Mouse (Mus musculus): Measurements from ENCODE around the gene Fyn. TPM values are rescaled to one million over a fixed set of nuclear protein-coding genes. Genes with fewer than 3 reads are reported as not detected.

The Fyn gene
- polyA plus RNA-seq, 1 experiment: 107 TPM

DNA sequence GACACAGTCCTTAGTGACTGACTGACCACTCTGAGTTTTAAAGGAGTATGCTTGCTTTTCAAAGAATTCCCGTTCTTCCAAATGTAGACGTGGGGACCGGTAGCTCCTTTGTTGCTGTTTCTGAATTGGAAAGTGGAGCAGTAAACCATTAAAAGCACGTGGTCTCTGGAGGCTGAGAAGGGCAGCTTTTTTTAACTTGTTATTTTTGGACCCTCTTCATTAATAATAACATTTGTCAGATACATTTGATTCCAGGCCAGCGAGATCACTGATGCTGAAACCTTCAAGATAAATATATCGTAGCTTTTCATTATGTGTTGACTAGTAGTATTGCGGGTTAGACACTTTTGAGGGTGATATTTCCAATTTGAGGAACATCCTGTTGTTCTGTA, 38.1 kb downstream of the Fyn start:
- TF ChIP-seq CTCF (IDR thresholded peaks at IDR 0.05; ENCODE audit: extremely low read depth, insufficient read depth, low read length) (no peak), POLR2A (IDR thresholded peaks at IDR 0.05; ENCODE audit: extremely low read depth, insufficient read depth, low read length) (no peak)
- Histone ChIP-seq H3K4me1 (ENCODE audit: control insufficient read depth, insufficient read depth, low read length) (peaks cover 11% of the 10 kb centered on the region; the same call in 1 of the 2 replicates), H3K4me3 (ENCODE audit: insufficient read depth, low read length) (no peak overlapping the region), H3K27ac (ENCODE audit: insufficient read depth, low read length) (no peak overlapping the region)

DNA sequence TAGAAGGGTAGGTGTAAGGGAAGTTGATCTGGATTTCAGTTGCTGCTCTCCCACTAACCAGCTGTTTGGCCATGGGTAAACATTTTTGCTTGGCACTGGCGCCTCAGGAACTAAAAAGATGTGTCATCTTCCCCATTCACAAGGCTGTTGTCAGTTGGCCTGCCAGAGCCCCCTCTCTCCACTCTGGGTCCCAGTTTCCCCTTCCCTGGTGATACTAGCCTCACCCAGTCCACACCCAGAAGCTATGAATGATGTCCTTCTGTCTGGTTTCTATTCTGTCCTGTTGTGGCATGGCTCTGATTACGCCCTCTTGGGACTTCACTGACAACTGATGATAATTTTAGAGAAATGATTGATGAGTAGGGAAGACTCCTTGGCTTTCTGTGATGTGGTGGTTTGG, 38.9 kb downstream of the Fyn start:
- Histone ChIP-seq H3K4me3 (ENCODE audit: insufficient read depth, low read length) (no peak overlapping the region), H3K27ac (ENCODE audit: insufficient read depth, low read length) (no peak overlapping the region), H3K4me1 (ENCODE audit: control insufficient read depth, insufficient read depth, low read length) (peaks cover 14% of the 10 kb centered on the region; the same call in 1 of the 2 replicates)
- no peak for TF ChIP-seq POLR2A (IDR thresholded peaks at IDR 0.05; ENCODE audit: extremely low read depth, insufficient read depth, low read length)
- TF ChIP-seq CTCF (IDR thresholded peaks at IDR 0.05; ENCODE audit: extremely low read depth, insufficient read depth, low read length): no peak

DNA sequence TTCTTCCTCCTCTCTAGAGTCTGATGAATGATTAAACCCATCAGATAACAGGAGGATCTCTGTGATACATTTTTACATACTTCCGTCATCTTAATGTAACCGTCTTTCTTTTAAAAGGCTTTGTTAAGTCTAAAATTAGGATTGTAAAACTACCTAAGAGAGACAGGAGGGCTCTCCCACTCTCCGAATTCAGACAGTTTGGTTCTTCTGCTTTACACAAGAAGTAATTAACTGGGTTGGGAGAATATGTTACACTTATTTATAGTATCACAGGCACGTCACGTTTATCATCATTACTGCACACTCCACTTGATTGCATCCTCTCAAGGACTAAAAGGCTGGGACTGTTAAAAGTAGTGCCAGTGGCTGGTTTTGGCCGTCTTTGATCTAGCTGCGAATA, 40.9 kb downstream of the Fyn start:
- TF ChIP-seq POLR2A (IDR thresholded peaks at IDR 0.05; ENCODE audit: extremely low read depth, insufficient read depth, low read length) (no peak), CTCF (IDR thresholded peaks at IDR 0.05; ENCODE audit: extremely low read depth, insufficient read depth, low read length) (no peak)
- H3K4me3 ChIP-seq (ENCODE audit: insufficient read depth, low read length): no peak overlapping the region
- H3K4me1 ChIP-seq (ENCODE audit: control insufficient read depth, insufficient read depth, low read length): peaks cover 11% of the 10 kb centered on the region; the same call in 1 of the 2 replicates
- no peak overlapping the region for H3K27ac ChIP-seq (ENCODE audit: insufficient read depth, low read length)

DNA sequence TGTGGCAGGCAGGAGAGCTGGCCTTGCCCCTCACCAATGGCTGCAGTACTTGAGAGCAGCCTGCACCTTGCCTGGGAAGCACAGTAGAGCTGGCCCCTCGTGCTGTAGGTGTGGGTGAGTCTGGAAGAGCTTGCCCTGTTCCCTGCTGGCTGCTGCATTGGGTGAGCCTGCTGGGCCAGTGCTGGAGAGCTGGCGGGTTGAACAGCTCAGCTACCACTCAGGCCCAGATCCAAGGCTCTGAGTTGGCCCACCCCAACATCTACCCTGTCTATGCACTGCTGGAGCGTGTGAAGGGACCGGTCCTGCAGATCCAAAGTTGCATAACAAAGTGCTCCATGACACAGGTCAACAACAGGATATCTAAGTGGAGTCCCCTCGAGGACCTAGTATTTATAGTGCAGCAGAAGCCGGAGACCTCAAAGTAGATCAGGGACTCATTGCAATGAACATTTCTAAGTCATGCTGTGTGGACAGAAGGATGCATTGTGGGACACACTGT, 41.5 kb downstream of the Fyn start:
- H3K4me3 ChIP-seq (ENCODE audit: insufficient read depth, low read length): no peak overlapping the region
- no peak overlapping the region for H3K27ac ChIP-seq (ENCODE audit: insufficient read depth, low read length)
- TF ChIP-seq CTCF (IDR thresholded peaks at IDR 0.05; ENCODE audit: extremely low read depth, insufficient read depth, low read length): no peak
- TF ChIP-seq POLR2A (IDR thresholded peaks at IDR 0.05; ENCODE audit: extremely low read depth, insufficient read depth, low read length): no peak
- H3K4me1 ChIP-seq (ENCODE audit: control insufficient read depth, insufficient read depth, low read length): peaks cover 11% of the 10 kb centered on the region; the same call in 1 of the 2 replicates

DNA sequence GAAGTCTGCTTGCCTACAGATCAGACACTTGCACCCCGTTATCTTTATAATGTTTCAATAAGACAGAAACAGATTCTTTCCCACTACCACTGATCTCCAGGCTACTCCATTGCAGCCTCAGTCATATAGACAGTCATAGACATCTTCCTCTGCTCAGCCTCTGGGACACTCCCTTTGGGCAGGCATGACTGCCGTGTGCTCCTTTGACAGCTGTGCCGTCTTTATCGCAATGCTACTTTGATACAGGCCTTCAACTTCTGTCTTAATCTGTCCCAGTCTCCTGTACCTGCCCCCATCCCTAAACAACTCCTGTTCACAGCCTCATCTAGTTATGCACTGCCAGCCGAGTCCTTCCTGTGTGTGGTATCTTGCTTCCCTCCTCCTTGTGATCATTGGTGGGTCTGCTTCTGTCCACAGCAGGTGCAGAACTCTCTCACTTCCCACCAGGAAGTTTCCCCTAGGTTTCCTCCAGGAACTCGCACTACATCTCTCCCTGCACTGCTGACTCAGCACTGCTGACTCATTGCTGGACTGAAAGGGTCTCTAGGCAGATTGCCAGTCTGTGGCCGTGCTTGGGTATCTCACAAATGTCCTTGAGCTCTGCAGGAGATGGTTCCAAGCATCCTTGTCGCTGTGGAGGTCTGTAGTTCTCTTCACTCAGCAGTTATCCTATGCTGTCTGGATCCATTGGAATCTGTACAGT, 43.4 kb downstream of the Fyn start:
- TF ChIP-seq CTCF (IDR thresholded peaks at IDR 0.05; ENCODE audit: extremely low read depth, insufficient read depth, low read length): no peak
- TF ChIP-seq POLR2A (IDR thresholded peaks at IDR 0.05; ENCODE audit: extremely low read depth, insufficient read depth, low read length): no peak
- no peak overlapping the region for H3K27ac ChIP-seq (ENCODE audit: insufficient read depth, low read length)

DNA sequence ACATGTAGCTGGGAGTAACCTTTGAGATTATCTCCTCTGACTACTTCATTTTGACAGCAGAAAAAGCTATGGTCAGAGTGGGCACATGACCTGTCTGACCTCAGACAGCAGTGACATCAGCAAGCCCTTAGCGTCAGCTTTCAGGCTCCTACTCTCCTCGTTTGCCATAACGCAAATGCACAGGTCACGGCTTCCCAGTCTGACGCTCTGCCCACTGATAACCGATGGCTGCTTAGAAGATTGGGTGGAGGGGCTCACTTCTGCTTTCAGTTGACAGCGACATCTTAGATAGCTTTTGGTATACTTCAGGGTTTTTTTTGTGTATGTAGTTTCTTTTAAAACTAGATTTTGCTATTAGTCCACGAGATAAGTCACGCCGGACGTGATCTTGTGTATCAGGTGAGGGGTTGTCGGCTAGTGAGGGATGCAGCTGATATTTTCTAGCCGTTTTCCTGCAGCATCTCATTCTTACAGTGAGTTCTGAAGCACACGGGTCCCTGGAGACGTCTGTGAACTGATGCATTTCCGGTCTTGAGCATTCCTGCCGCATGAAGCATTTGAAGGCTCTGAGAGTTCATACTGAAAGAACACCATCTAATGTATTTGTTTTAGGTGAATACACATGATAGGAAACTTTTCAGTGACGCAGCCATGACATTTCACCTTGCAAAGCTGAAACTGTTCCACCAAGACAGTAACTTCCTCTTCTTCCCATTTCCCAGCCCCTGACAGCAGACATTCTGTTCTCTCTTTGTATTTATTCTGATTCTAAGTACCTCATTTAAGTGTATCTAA, 44.4 kb downstream of the Fyn start:
- no peak overlapping the region for H3K4me3 ChIP-seq (ENCODE audit: insufficient read depth, low read length)
- H3K27ac ChIP-seq (ENCODE audit: insufficient read depth, low read length): no peak overlapping the region
- peaks cover 14% of the 10 kb centered on the region; the same call in 1 of the 2 replicates for H3K4me1 ChIP-seq (ENCODE audit: control insufficient read depth, insufficient read depth, low read length)
- TF ChIP-seq POLR2A (IDR thresholded peaks at IDR 0.05; ENCODE audit: extremely low read depth, insufficient read depth, low read length): no peak
- no peak for TF ChIP-seq CTCF (IDR thresholded peaks at IDR 0.05; ENCODE audit: extremely low read depth, insufficient read depth, low read length)

More for the DNA sequence above, 43.4 kb downstream of the Fyn start:
- no peak overlapping the region for H3K4me3 ChIP-seq (ENCODE audit: insufficient read depth, low read length)
- H3K4me1 ChIP-seq (ENCODE audit: control insufficient read depth, insufficient read depth, low read length): peaks cover 14% of the 10 kb centered on the region; the same call in 1 of the 2 replicates

DNA sequence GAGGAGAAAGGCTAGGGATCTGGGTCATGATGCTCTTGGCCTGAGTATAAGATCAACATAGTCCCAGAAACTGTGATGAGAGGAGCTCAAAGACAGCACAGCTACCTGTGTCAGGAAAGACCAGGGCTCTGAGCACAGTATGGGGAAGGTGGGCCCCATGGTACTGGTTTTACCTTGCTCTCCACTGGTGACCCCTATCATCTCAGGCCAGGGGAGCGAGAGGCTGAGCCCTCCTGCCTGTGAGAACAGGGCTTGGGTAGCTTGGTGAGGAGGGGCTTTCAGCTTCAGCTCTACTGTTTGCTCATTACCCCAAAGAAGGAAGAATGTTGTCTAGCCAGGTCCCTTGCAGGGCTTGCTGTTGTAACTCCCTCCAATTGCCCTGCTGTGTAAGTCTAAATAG, 45.4 kb downstream of the Fyn start:
- Histone ChIP-seq H3K27ac (ENCODE audit: insufficient read depth, low read length) (no peak overlapping the region), H3K4me3 (ENCODE audit: insufficient read depth, low read length) (no peak overlapping the region), H3K4me1 (ENCODE audit: control insufficient read depth, insufficient read depth, low read length) (peaks cover 15% of the 10 kb centered on the region; the same call in 1 of the 2 replicates)
- TF ChIP-seq CTCF (IDR thresholded peaks at IDR 0.05; ENCODE audit: extremely low read depth, insufficient read depth, low read length) (no peak), POLR2A (IDR thresholded peaks at IDR 0.05; ENCODE audit: extremely low read depth, insufficient read depth, low read length) (no peak)

DNA sequence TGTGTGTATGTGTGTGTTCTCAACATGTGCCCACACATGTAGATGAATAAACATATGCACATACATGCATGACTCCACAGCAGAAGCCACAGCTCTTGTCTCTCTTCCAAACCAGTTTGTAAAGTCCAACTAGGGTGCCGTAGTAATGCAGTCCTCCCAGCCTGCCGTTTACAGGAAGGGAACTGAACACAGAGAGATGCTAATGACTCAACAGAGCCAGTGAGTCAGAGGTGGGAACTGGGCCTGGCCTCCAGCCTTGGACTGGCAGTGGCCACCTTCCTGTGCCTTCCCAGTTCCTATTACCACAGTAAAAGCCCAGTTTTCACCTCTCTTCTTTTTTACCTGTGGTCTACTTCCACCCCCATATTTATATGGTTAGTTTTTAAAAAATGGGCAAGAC, 46.9 kb downstream of the Fyn start:
- Histone ChIP-seq H3K4me1 (ENCODE audit: control insufficient read depth, insufficient read depth, low read length) (peaks cover 8% of the 10 kb centered on the region; the same call in 1 of the 2 replicates), H3K27ac (ENCODE audit: insufficient read depth, low read length) (no peak overlapping the region), H3K4me3 (ENCODE audit: insufficient read depth, low read length) (no peak overlapping the region)
- no peak for TF ChIP-seq CTCF (IDR thresholded peaks at IDR 0.05; ENCODE audit: extremely low read depth, insufficient read depth, low read length)
- TF ChIP-seq POLR2A (IDR thresholded peaks at IDR 0.05; ENCODE audit: extremely low read depth, insufficient read depth, low read length): no peak

DNA sequence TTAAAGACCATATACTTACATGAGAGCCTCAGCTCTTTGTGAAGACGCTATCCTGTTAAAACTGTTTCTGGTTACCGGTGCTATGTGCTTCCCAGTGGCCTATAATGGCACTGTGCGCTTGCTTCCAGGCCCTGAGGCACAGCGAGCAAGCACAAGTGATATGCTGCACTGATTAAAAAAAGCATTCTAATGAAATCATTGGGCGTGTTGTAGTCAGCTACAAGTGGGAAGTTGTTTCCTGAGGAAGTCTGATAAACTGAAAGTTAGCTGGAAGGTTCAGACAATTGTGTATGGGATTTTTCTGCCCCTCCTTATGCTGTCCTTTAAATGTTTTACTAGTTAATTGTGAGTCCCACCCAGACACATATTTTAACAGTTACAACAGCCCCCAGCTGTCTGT, 49.0 kb downstream of the Fyn start:
- H3K4me3 ChIP-seq (ENCODE audit: insufficient read depth, low read length): no peak overlapping the region
- peaks cover 15% of the 10 kb centered on the region; the same call in 1 of the 2 replicates for H3K4me1 ChIP-seq (ENCODE audit: control insufficient read depth, insufficient read depth, low read length)
- no peak overlapping the region for H3K27ac ChIP-seq (ENCODE audit: insufficient read depth, low read length)
- TF ChIP-seq CTCF (IDR thresholded peaks at IDR 0.05; ENCODE audit: extremely low read depth, insufficient read depth, low read length): no peak
- no peak for TF ChIP-seq POLR2A (IDR thresholded peaks at IDR 0.05; ENCODE audit: extremely low read depth, insufficient read depth, low read length)

Data from cortical plate, adult 2 months (tissue).